Mouse (Mus musculus): ENCODE measurements around the gene Gm20826. TPM values are rescaled to one million over a fixed set of nuclear protein-coding genes. Genes with fewer than 3 reads are reported as not detected.
"Not testable (repeated sequence)": the region's sequence is repeated elsewhere in the genome, so short reads cannot be mapped to it uniquely, and the experiment has no call there.

Gene Gm20826
- polyA plus RNA-seq (2016; fragmentation: Nextera tagmentation; extraction: Ambion mirVana), result not detected in 2 replicates

DNA sequence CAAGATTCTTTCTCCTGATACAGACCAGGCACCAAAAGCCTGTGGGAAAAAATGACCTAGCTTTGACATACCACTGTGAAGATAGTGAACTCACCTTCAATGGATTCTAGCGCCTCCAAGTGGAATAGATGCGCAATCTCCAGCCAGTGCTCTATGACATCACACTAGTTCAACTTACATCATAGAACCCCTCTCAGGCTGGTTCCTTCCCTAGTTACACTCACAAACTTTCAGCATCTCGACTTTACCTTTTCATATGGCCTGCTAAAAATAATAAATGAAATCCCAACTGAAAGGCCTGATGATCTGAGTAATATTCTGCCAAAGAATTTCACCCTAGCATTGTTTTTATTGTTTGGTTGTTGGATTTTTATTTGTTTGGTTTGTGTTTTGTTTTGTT is at the start of gene Gm20826:
Gene Gm20826, minus strand, starts transcription at position 101 of the 400 bp plus-strand sequence.
- WGBS, result no CpG with 5 or more reads among the region's 3 CpGs
- not testable (repeated sequence) for H3K27me3 ChIP-seq (ENCODE audit: poor library complexity, severe bottlenecking); DNase-seq (ENCODE audit: extremely low spot score, low spot score); H3K36me3 ChIP-seq (replicated peaks); H3K27ac ChIP-seq; H3K9me3 ChIP-seq; H3K4me1 ChIP-seq; H3K4me3 ChIP-seq

Other genes with a start within 250 kb of the Gm20826 start
- gene Gm21788, start 233.5 kb downstream of the Gm20826 start, polyA plus RNA-seq (2016; fragmentation: Nextera tagmentation; extraction: Ambion mirVana), result not detected in 2 replicates
- gene Gm28576, start 84.5 kb upstream of the Gm20826 start, polyA plus RNA-seq (2016; fragmentation: Nextera tagmentation; extraction: Ambion mirVana), result not detected in 2 replicates